Mouse (Mus musculus) myocyte (in vitro differentiated cells): ENCODE results near the gene Grifin. TPM values are rescaled to one million over a fixed set of nuclear protein-coding genes. Genes with fewer than 3 reads are reported as not detected.

Source experiments
- H3K27me3 ChIP-seq: one replicate; pipeline ENCODE4 v1.6.1; 2011; ENCODE audit not compliant: control insufficient read depth, insufficient read depth, insufficient read length
- H3K36me3 ChIP-seq: one replicate; pipeline ENCODE4 v1.6.1; 2011; ENCODE audit not compliant: control insufficient read depth, insufficient read depth
- H3K4me2 ChIP-seq: one replicate; pipeline ENCODE4 v1.6.1; 2011; ENCODE audit warnings: low read depth, control low read depth
- H3K4me3 ChIP-seq: one replicate; pipeline ENCODE4 v1.5.1; 2011; ENCODE audit warnings: mild to moderate bottlenecking, control low read depth, moderate library complexity
- H3K79me2 ChIP-seq: one replicate; pipeline ENCODE4 v1.6.1; 2011; ENCODE audit not compliant: control insufficient read depth, insufficient read depth
- H3ac ChIP-seq: one replicate; pipeline ENCODE4 v1.6.1; 2011; ENCODE audit not compliant: control insufficient read depth, insufficient read length
- CEBPB ChIP-seq: IDR thresholded peaks from 2 replicates; pipeline ENCODE4 v1.6.1; 2011; ENCODE audit warnings: mild to moderate bottlenecking, moderate library complexity; ENCODE audit not compliant: poor library complexity, insufficient read depth, severe bottlenecking
- E2F4 ChIP-seq: IDR thresholded peaks from one replicate; pipeline ENCODE4 v1.6.1; 2011; ENCODE audit warnings: mild to moderate bottlenecking, control low read depth, moderate library complexity; ENCODE audit not compliant: insufficient read depth
- MAX ChIP-seq: IDR thresholded peaks from one replicate; pipeline ENCODE4 v1.6.1; 2011; ENCODE audit warnings: low read depth, mild to moderate bottlenecking, control low read depth
- MYOD1 ChIP-seq, 3 experiments: IDR thresholded peaks; one replicate each; pipeline ENCODE4 v1.6.1; 2011; ENCODE audit warnings: control low read depth in 2 of 3, low read depth in 2 of 3, mild to moderate bottlenecking in 2 of 3, moderate library complexity in 1 of 3; ENCODE audit not compliant: insufficient read length in 2 of 3, control insufficient read depth in 1 of 3
- MYOG ChIP-seq, 3 experiments: IDR thresholded peaks; one replicate each; pipeline ENCODE4 v1.6.1; 2011; ENCODE audit warnings: control low read depth in 2 of 3, low read depth in 2 of 3, mild to moderate bottlenecking in 2 of 3; ENCODE audit not compliant: insufficient read length in 2 of 3, control insufficient read depth in 1 of 3, insufficient read depth in 1 of 3
- POLR2A ChIP-seq: IDR thresholded peaks from one replicate; pipeline ENCODE4 v1.6.1; 2011; ENCODE audit warnings: low read depth, mild to moderate bottlenecking, control low read depth, moderate library complexity; ENCODE audit not compliant: insufficient read length
- POLR2AphosphoS2 ChIP-seq: IDR thresholded peaks from one replicate; pipeline ENCODE4 v1.6.1; 2011; ENCODE audit warnings: low read depth, control low read depth; ENCODE audit not compliant: insufficient read length
- REST ChIP-seq: IDR thresholded peaks from one replicate; pipeline ENCODE4 v1.6.1; 2011; ENCODE audit warnings: mild to moderate bottlenecking, control low read depth, moderate library complexity; ENCODE audit not compliant: insufficient read depth, insufficient read length
- SRF ChIP-seq: IDR thresholded peaks from one replicate; pipeline ENCODE4 v1.6.1; 2011; ENCODE audit warnings: low read depth; ENCODE audit not compliant: control insufficient read depth, insufficient read length
- TCF12 ChIP-seq: IDR thresholded peaks from one replicate; pipeline ENCODE4 v1.6.1; 2011; ENCODE audit warnings: mild to moderate bottlenecking, control low read depth; ENCODE audit not compliant: poor library complexity, insufficient read depth, severe bottlenecking
- TCF3 ChIP-seq: IDR thresholded peaks from one replicate; pipeline ENCODE4 v1.6.1; 2011; ENCODE audit warnings: low read depth, control low read depth; ENCODE audit not compliant: insufficient read length
- USF1 ChIP-seq: IDR thresholded peaks from one replicate; pipeline ENCODE4 v1.6.1; 2011; ENCODE audit warnings: low read depth, mild to moderate bottlenecking, control low read depth, moderate library complexity
- polyA plus RNA-seq: library from polyadenylated mRNA; unstranded; fragments of >200 nt; fragmentation: generic; extraction: Trizol; gene quantifications from one replicate; pipeline ENCODE4 v1.2.1, GENCODE M21; 2012; ENCODE audit warnings: missing spikeins

Gene Grifin
- polyA plus RNA-seq, 1 experiment = not detected

DNA sequence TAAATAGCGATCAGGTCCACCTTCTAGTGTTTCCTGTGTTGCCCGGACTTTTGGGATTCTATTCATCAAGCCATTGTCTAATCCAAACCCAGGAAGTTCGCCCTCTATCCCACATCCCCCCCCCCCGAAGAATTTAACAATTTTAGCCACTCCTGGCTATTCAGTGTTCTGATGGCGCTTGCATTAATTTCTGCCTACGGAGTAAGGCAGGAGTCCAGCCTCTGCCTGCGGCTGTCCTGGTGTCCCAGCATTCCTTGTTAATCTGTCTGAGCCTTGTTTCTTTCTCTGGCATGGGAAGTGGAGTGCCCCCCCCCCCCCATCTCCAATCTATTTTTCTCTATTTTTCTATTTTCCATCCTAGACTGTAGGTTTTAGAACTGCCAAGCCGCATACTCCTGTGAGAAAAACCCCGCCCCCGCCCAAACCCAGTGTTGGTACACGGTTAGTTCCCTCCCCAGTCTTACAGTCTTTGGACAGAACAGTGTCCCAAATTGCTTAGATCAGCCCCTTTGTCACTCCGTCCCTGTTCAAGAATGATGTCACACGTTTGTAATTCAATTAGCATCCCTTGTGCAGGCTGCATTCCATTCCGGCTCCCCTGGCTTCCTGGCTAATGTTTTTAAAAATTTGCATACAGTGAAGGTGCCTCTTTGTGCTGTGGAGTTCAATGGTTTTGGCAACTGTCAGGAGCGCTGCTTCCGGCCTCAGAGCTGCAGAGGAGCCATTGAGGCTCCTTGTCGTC lies 15.4 kb downstream of the Grifin start:
- H3K4me2 ChIP-seq = no peak overlapping the region
- H3K27me3 ChIP-seq = peaks cover 21% of the 10 kb centered on the region
- no peak overlapping the region for H3ac ChIP-seq
- no peak for TF ChIP-seq E2F4
- TF ChIP-seq SRF = no peak
- TF ChIP-seq CEBPB = no peak
- TF ChIP-seq POLR2A = no peak
- no peak for TF ChIP-seq USF1
- TF ChIP-seq MYOG (IDR thresholded peaks at IDR 0.05; ENCODE audit: control insufficient read depth in 1 of 3, insufficient read depth in 1 of 3, insufficient read length in 2 of 3, low read depth in 2 of 3) = no peak
- TF ChIP-seq MAX = no peak
- H3K4me3 ChIP-seq = no peak overlapping the region
- no peaks in the 10 kb centered on the region for H3K36me3 ChIP-seq
- no peaks in the 10 kb centered on the region for H3K79me2 ChIP-seq

DNA sequence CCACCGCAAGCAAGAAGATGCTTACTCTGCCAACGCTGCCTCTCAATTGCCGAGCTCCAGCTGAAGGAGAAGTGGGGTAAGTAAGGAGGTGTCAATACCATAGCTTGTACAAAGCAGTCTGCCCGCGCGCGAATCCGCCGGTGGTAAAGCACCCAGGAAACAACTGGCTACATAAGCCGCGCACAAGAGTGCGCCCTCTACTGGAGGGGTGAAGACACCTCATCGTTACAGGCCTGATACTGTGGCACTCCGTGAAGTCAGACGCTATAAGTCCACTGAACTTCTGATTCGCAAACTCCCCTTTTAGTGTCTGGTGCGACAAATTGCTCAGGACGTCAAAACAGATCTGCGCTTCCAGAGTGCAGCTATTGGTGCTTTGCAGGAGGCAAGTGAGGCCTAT lies 18.5 kb downstream of the Grifin start:
- Histone ChIP-seq H3K27me3 (peaks cover 6% of the 10 kb centered on the region), H3K4me2 (no peak overlapping the region), H3K36me3 (no peaks in the 10 kb centered on the region), H3ac (no peak overlapping the region), H3K4me3 (no peak overlapping the region), H3K79me2 (no peaks in the 10 kb centered on the region)
- TF ChIP-seq USF1 = no peak
- no peak for TF ChIP-seq E2F4
- no peak for TF ChIP-seq MYOG (IDR thresholded peaks at IDR 0.05; ENCODE audit: control insufficient read depth in 1 of 3, insufficient read depth in 1 of 3, insufficient read length in 2 of 3, low read depth in 2 of 3)
- TF ChIP-seq MYOD1 (IDR thresholded peaks at IDR 0.05; ENCODE audit: control insufficient read depth in 1 of 3, insufficient read length in 2 of 3, low read depth in 2 of 3) = no peak

DNA sequence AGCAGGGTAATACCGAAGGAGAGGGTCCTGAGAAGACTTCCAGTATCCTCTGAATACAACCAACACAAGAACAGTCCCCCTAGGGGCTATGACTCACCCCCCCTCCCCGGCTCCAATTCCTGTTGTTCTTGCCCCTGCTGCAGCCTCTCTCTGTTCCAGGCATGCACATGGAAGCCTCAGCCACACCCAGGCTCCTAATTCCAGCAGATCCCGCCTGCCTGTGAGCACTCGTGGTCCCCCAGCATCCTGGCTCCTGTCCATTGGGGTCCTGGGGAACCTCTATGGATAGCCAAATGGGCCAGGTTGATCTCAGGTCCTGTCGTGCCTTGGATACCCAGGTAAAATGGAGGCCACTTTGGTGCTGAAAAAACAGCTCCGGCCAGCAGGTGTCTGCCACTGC lies 19.2 kb downstream of the Grifin start:
- TF ChIP-seq E2F4 (no peak), TCF3 (no peak), POLR2A (no peak), MYOD1 (IDR thresholded peaks at IDR 0.05; ENCODE audit: control insufficient read depth in 1 of 3, insufficient read length in 2 of 3, low read depth in 2 of 3) (no peak), MAX (no peak), REST (no peak)
- H3K27me3 ChIP-seq = no peaks in the 10 kb centered on the region
- no peak overlapping the region for H3K4me2 ChIP-seq
- H3ac ChIP-seq = no peak overlapping the region
- no peak overlapping the region for H3K4me3 ChIP-seq
- H3K79me2 ChIP-seq = no peaks in the 10 kb centered on the region
- H3K36me3 ChIP-seq = no peaks in the 10 kb centered on the region

DNA sequence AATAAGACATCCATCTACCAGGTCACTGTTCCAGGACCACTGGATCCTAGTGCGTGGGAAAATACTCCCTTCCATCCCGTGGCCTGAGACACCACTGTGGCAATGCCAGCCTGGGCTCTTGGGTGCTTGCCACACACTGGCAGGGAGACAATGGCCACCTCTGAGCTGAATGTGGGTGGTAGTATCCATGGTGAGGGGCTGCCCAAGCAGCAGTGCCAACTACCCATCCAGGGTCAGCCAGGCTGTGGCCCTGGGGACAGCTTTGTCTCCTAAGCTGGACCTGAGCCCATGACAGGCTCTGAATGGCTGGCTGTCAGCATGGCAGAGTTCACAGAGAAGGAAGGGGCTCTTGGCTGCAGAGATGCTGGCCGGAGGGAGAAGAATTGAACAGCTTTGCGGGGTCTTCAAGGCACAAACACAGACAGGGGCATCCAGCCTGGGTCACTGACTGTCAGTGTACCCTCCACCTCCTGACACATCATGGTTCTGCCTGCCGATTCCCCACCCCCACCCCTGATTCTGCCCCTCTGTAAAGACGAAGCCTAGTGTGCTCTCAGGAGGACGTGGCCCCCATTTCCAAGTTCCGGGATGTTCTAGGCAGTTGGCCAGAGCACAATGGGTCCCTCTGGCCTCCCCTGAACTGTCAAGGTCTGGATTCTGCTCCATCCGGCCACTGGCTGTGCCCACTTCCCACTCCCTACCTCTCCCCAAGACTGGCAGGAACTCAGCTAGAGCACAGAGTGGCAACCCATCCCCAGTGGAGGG lies 21.9 kb downstream of the Grifin start:
- no peak overlapping the region for H3ac ChIP-seq
- H3K4me2 ChIP-seq = no peak overlapping the region
- no peaks in the 10 kb centered on the region for H3K36me3 ChIP-seq
- H3K27me3 ChIP-seq = no peaks in the 10 kb centered on the region
- H3K4me3 ChIP-seq = no peak overlapping the region
- TF ChIP-seq SRF (no peak), MYOG (IDR thresholded peaks at IDR 0.05; ENCODE audit: control insufficient read depth in 1 of 3, insufficient read depth in 1 of 3, insufficient read length in 2 of 3, low read depth in 2 of 3) (no peak), TCF12 (no peak), MYOD1 (IDR thresholded peaks at IDR 0.05; ENCODE audit: control insufficient read depth in 1 of 3, insufficient read length in 2 of 3, low read depth in 2 of 3) (no peak), E2F4 (no peak), CEBPB (no peak), POLR2A (no peak), TCF3 (no peak), USF1 (no peak)
- H3K79me2 ChIP-seq = no peaks in the 10 kb centered on the region

DNA sequence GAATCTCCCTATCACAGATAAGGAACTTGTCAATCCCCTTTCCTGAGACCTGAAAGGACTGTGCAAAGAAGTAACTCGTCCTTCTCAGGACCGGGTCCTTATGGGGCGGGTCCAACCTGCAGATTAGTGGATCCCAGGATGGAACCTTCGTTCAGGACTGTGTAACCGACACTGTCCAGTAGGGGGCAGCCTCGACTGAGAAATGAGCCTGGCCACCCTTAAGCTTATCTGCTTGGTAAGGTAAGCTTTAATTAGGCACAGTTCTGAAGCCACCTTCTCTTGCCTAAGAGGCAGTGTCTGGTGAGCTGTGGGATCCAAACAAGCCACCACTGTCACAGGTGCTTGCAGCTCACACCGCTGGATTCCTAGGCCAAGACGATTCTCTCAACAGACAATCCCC lies 24.8 kb downstream of the Grifin start:
- TF ChIP-seq MYOD1 (IDR thresholded peaks at IDR 0.05; ENCODE audit: control insufficient read depth in 1 of 3, insufficient read length in 2 of 3, low read depth in 2 of 3) (no peak), POLR2AphosphoS2 (no peak)
- H3K36me3 ChIP-seq = no peaks in the 10 kb centered on the region
- H3K27me3 ChIP-seq = no peaks in the 10 kb centered on the region
- no peak overlapping the region for H3K4me3 ChIP-seq
- H3K79me2 ChIP-seq = no peaks in the 10 kb centered on the region
- no peak overlapping the region for H3K4me2 ChIP-seq
- H3ac ChIP-seq = no peak overlapping the region
